Mouse (Mus musculus) retina, postnatal 7 days (tissue): Measurements from ENCODE around the gene Olfr157.

Experiments used
- DNase-seq: peaks from one replicate; pipeline ENCODE4 v3.0.0-alpha.2; 2012; ENCODE audit warnings: low read depth, low spot score

Olfr157 gene

GRCm38 (mm10) chr4:43840101-43840500 is at the start of gene Olfr157:
Gene Olfr157 (minus strand): TSS chr4:43840201.
- DNase-seq: no peak

- no peak for DNase-seq
Observed at GRCm38 (mm10) chr4:43884196-43884595, 44.2 kb upstream of the Olfr157 start.

GRCm38 (mm10) chr4:43879566-43879965 is 39.6 kb upstream of the Olfr157 start:
- DNase-seq: no peak

GRCm38 (mm10) chr4:43878121-43878776 is 38.2 kb upstream of the Olfr157 start:
- DNase-seq: no peak

GRCm38 (mm10) chr4:43877230-43877629 is 37.2 kb upstream of the Olfr157 start:
- DNase-seq: no peak

GRCm38 (mm10) chr4:43875919-43876411 is 36.0 kb upstream of the Olfr157 start:
- DNase-seq: no peak

- DNase-seq: peak; percentile 76
Observed at GRCm38 (mm10) chr4:43875160-43875918, 35.3 kb upstream of the Olfr157 start, which contains the start of gene Reck. Gene Reck (plus strand): TSS chr4:43875530.

GRCm38 (mm10) chr4:43874501-43874900 is 34.5 kb upstream of the Olfr157 start:
- no peak for DNase-seq

GRCm38 (mm10) chr4:43869821-43870220 is 29.8 kb upstream of the Olfr157 start:
- no peak for DNase-seq

GRCm38 (mm10) chr4:43863298-43863697 is 23.3 kb upstream of the Olfr157 start:
- DNase-seq: no peak

- DNase-seq: no peak
Observed at GRCm38 (mm10) chr4:43860744-43861519, 20.9 kb upstream of the Olfr157 start.

GRCm38 (mm10) chr4:43859886-43860285 is 19.9 kb upstream of the Olfr157 start:
- no peak for DNase-seq

- DNase-seq: no peak
Observed at GRCm38 (mm10) chr4:43854101-43854500, 14.1 kb upstream of the Olfr157 start.

GRCm38 (mm10) chr4:43851265-43851664 is 11.3 kb upstream of the Olfr157 start, which contains the start of gene Olfr155:
Gene Olfr155 (plus strand): TSS chr4:43851565.
- DNase-seq: no peak

- DNase-seq: no peak
Observed at GRCm38 (mm10) chr4:43838326-43838725, 1.7 kb downstream of the Olfr157 start.

GRCm38 (mm10) chr4:43834749-43835148 is 5.3 kb downstream of the Olfr157 start:
- no peak for DNase-seq

- DNase-seq: no peak
Observed at GRCm38 (mm10) chr4:43833752-43834151, 6.2 kb downstream of the Olfr157 start.

GRCm38 (mm10) chr4:43832031-43832430 is 8.0 kb downstream of the Olfr157 start:
- no peak for DNase-seq

GRCm38 (mm10) chr4:43828806-43829205 is 11.2 kb downstream of the Olfr157 start:
- DNase-seq: no peak

GRCm38 (mm10) chr4:43823845-43824337 is 16.1 kb downstream of the Olfr157 start, which contains the start of gene Olfr156:
Gene Olfr156 (minus strand): TSS chr4:43823895.
- peak; percentile 5 for DNase-seq

GRCm38 (mm10) chr4:43822896-43823550 is 17.0 kb downstream of the Olfr157 start:
- DNase-seq: no peak
